Mouse (Mus musculus) embryonic fibroblast, embryonic 13.5 days (primary cell): ENCODE measurements around the gene Pmm2.

Source experiments
- CTCF ChIP-seq: IDR thresholded peaks from 2 replicates; pipeline ENCODE4 v1.5.1; 2011; ENCODE audit warnings: mild to moderate bottlenecking, control low read depth, low read length, moderate library complexity, borderline replicate concordance; ENCODE audit not compliant: insufficient read depth
- POLR2A ChIP-seq: IDR thresholded peaks from 2 replicates; pipeline ENCODE4 v1.6.1; 2011; ENCODE audit warnings: low read depth, mild to moderate bottlenecking, control low read depth, low read length, moderate library complexity

GRCm38 (mm10) chr16:8711998-8712397 is 74.5 kb downstream of the Pmm2 start:
- no peak for TF ChIP-seq CTCF
- TF ChIP-seq POLR2A, result no peak
